Mouse (Mus musculus): ENCODE measurements around the gene 1700001C19Rik. TPM values are rescaled to one million over a fixed set of nuclear protein-coding genes. Genes with fewer than 3 reads are reported as not detected.
"Not testable (repeated sequence)": the region's sequence is repeated elsewhere in the genome, so short reads cannot be mapped to it uniquely, and the experiment has no call there.

Gene 1700001C19Rik
- total and polyA plus RNA-seq, 2 experiments from 2014 or later, result 0.22 to 0.46 TPM

GRCm38 (mm10) chr17:47421566-47421965 lies 15.6 kb downstream of the 1700001C19Rik start:
- Histone ChIP-seq H3K4me2 (ENCODE audit: low read depth, low read length, poor library complexity, severe bottlenecking) (no peak overlapping the region), H3K27ac (ENCODE audit: low read depth, low read length) (no peak overlapping the region), H3K9ac (replicated peaks; ENCODE audit: low read length, poor library complexity, severe bottlenecking) (no peak overlapping the region), H3K27me3 (ENCODE audit: insufficient read depth, low read length) (no peaks in the 10 kb centered on the region), H3K4me3 (ENCODE audit: low read depth, low read length) (no peak overlapping the region), H3K4me1 (ENCODE audit: insufficient read depth, low read length) (no peaks in the 10 kb centered on the region), H3K36me3 (ENCODE audit: insufficient read depth, low read length) (no peaks in the 10 kb centered on the region), H3K9me3 (ENCODE audit: low read length) (no peaks in the 10 kb centered on the region)
- 82% methylated on average over 3 of the region's 3 CpGs for WGBS
- ATAC-seq (ENCODE audit: low FRiP score), result no peak
- DNase-seq (ENCODE audit: low spot score), result no peak
- no peak for TF ChIP-seq CTCF (IDR thresholded peaks at IDR 0.05)

- H3K9me3 ChIP-seq (ENCODE audit: low read length), result no peaks in the 10 kb centered on the region
- 92% methylated on average over 2 of the region's 2 CpGs for WGBS
Measured at GRCm38 (mm10) chr17:47420195-47420594, 17.0 kb downstream of the 1700001C19Rik start.

DNA sequence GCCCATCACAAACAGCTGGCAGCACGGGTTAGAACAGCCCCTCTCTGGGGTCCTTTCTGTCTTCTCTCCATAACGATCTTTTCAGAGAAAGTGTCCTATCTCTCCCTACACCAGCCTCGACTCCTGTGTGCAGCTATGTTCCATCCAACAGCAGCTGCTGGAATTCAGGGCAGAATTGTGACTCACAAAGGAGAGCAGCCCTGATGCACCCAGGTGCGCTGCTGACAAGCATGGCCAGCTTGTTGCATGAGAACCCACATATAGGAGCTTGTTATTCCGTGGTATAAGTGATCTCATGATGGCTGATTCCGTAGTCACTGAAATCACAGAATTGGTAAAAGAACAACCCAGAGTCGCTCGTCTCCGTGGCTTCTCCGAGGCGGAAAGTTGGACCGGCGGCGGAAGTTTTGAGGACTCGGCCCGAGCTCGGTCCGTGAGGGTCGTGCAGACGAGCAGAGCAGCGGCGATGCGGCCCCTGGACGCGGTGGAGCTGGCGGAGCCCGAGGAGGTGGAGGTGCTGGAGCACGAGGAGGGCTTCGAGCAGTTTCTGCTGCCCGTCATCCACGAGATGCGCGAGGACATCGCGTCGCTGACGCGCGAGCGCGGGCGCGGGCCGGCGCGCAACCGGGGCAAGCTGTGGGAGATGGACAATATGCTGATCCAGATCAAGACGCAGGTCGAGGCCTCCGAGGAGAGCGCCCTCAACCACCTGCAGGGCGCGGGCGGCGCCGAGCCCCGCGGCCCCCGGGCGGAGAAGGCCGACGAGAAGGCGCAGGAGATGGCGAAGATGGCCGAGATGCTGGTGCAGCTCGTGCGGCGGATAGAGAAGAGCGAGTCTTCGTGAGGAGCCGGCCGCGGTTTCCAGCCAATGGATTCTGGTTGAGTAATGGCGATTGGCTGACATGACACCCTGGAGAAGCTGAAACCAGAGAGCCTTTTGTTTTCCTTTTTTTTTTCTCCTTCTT lies 27.0 kb downstream of the 1700001C19Rik start:
- not testable (repeated sequence) for H3K4me1 ChIP-seq (ENCODE audit: insufficient read depth, low read length); H3K36me3 ChIP-seq (ENCODE audit: insufficient read depth, low read length); DNase-seq (ENCODE audit: low spot score); H3K9me3 ChIP-seq (ENCODE audit: low read length)
- Histone ChIP-seq H3K4me3 (ENCODE audit: low read depth, low read length) (peak overlapping the region; percentile 31), H3K9ac (replicated peaks; ENCODE audit: low read length, poor library complexity, severe bottlenecking) (peak overlapping the region; percentile 42), H3K4me2 (ENCODE audit: low read depth, low read length, poor library complexity, severe bottlenecking) (peak overlapping the region; percentile 51), H3K27ac (ENCODE audit: low read depth, low read length) (peak overlapping the region; percentile 26; the same call in 1 of the 2 replicates), H3K27me3 (ENCODE audit: insufficient read depth, low read length) (peaks cover 18% of the 10 kb centered on the region)
- ATAC-seq (ENCODE audit: low FRiP score), result peak; percentile 65
- 2% methylated on average over 74 of the region's 74 CpGs for WGBS

More at GRCm38 (mm10) chr17:47420195-47420594, 17.0 kb downstream of the 1700001C19Rik start:
- ATAC-seq (ENCODE audit: low FRiP score) (no peak), DNase-seq (ENCODE audit: low spot score) (no peak)
- Histone ChIP-seq H3K9ac (replicated peaks; ENCODE audit: low read length, poor library complexity, severe bottlenecking) (no peak overlapping the region), H3K27me3 (ENCODE audit: insufficient read depth, low read length) (no peaks in the 10 kb centered on the region), H3K4me1 (ENCODE audit: insufficient read depth, low read length) (no peaks in the 10 kb centered on the region), H3K4me2 (ENCODE audit: low read depth, low read length, poor library complexity, severe bottlenecking) (no peak overlapping the region), H3K4me3 (ENCODE audit: low read depth, low read length) (no peak overlapping the region), H3K27ac (ENCODE audit: low read depth, low read length) (no peak overlapping the region), H3K36me3 (ENCODE audit: insufficient read depth, low read length) (no peaks in the 10 kb centered on the region)
- no peak for TF ChIP-seq CTCF (IDR thresholded peaks at IDR 0.05)

GRCm38 (mm10) chr17:47408558-47408898 lies 28.6 kb downstream of the 1700001C19Rik start:
- H3K4me1 ChIP-seq (ENCODE audit: insufficient read depth, low read length), result no peaks in the 10 kb centered on the region
- no peak overlapping the region for H3K27ac ChIP-seq (ENCODE audit: low read depth, low read length)
- no peak overlapping the region for H3K4me3 ChIP-seq (ENCODE audit: low read depth, low read length)
- peak; percentile 65 for TF ChIP-seq CTCF (IDR thresholded peaks at IDR 0.05)
- no peaks in the 10 kb centered on the region for H3K9me3 ChIP-seq (ENCODE audit: low read length)
- H3K27me3 ChIP-seq (ENCODE audit: insufficient read depth, low read length), result peaks cover 18% of the 10 kb centered on the region
- ATAC-seq (ENCODE audit: low FRiP score) (no peak), DNase-seq (ENCODE audit: low spot score) (peak; percentile 51)
- WGBS, result 29% methylated on average over 8 of the region's 8 CpGs
- no peaks in the 10 kb centered on the region for H3K36me3 ChIP-seq (ENCODE audit: insufficient read depth, low read length)
- no peak overlapping the region for H3K9ac ChIP-seq (replicated peaks; ENCODE audit: low read length, poor library complexity, severe bottlenecking)
- no peak overlapping the region for H3K4me2 ChIP-seq (ENCODE audit: low read depth, low read length, poor library complexity, severe bottlenecking)

DNA sequence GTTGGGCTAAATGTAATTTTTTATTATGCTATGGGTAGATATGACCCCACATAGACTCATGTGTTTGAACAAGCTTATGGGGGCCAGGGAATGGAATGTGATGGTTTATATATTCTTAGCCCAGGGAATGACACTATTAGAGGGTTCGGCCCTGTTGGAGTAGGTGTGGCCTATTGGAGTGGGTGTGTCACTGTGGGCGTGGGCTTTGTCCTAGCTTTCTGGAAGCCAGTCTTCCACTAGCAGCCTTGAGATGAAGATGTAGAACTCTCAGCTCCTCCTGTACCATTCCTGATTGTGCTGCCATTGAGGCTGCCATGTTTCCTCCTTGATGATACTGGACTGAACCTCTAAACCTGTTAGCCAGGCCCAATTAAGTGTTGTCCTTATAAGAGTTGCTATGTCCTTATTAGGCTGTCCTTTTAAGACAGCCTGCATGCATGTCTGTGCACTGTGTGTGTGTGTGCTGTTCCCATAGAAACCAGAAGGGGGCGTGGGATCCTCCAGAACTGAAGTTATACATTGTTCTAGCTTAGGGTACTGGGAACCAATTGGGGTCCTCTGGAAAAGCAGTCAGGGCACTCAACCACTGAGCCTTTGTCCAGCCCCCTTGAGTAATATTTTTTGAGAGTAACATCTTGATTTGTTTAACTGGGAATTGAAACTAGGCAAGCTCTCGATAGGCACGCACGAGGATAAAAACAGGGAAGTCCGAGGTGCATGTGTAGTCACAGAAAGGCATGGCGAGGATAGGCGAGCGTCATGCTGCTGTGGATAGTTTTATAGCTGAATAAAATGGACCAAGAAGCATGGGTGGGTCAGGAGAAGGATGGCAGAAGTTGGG lies 29.2 kb downstream of the 1700001C19Rik start:
- Histone ChIP-seq H3K4me1 (ENCODE audit: insufficient read depth, low read length) (no peaks in the 10 kb centered on the region), H3K4me2 (ENCODE audit: low read depth, low read length, poor library complexity, severe bottlenecking) (no peak overlapping the region), H3K36me3 (ENCODE audit: insufficient read depth, low read length) (no peaks in the 10 kb centered on the region), H3K27me3 (ENCODE audit: insufficient read depth, low read length) (peaks cover 18% of the 10 kb centered on the region), H3K9ac (replicated peaks; ENCODE audit: low read length, poor library complexity, severe bottlenecking) (no peak overlapping the region), H3K9me3 (ENCODE audit: low read length) (no peaks in the 10 kb centered on the region), H3K27ac (ENCODE audit: low read depth, low read length) (no peak overlapping the region), H3K4me3 (ENCODE audit: low read depth, low read length) (no peak overlapping the region)
- ATAC-seq (ENCODE audit: low FRiP score) (no peak), DNase-seq (ENCODE audit: low spot score) (no peak)
- no peak for TF ChIP-seq CTCF (IDR thresholded peaks at IDR 0.05)
- WGBS, result 70% methylated on average over 10 of the region's 10 CpGs
